Mouse (Mus musculus): ENCODE data around the gene Vasp.

Vasp gene

DNA sequence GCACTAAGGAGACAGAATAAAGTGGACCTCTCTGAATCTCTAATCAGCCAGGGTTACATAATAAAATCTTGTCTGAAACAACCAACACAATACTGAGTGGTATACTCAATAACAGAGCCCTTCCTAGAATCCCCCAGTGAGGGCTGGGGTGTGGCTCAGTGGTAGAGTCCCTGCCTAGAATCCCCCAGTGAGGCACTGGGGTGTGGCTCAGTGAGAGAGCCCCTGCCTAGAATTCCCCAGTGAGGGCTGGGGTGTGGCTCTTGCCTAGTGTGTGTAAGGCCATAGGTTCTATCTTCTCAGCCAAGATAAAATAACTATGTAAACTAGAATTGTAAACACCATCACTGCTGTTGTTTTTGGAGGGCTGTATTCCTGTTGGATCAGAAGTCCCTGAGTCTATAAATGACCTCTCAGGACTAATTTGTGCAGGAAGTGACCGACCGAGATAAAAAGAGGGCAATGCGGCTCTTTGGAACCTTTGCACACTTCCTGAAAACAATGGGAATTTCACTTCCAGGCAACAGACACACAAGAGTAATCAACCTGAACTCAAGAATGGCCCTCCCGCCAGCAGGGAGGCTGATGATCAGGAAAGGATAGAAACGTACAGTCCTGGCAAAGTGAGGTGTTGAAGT lies 60.5 kb downstream of the Vasp start:
- DNase-seq (ENCODE audit: low read depth, low spot score) = no peak

DNA sequence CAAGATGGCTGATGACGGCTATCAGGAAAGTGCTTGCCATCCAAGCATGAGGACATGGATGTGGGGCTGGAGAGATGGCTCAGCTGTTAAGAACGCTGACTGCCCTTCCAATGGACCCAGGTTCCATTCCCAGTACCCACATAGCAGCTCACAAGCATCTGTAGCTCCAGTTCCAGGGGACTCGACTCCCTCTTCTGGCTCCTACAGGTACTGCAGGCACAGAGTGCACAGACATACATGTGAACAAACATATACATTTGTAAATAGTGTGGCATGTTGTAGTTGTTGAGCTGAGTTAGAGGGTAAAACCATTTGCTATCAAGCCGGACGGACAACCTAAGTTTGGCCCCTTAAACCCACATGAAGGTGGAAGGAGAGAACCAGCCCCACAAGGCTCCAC lies 61.6 kb downstream of the Vasp start:
- peak; percentile 49 for DNase-seq (ENCODE audit: low read depth, low spot score)

DNA sequence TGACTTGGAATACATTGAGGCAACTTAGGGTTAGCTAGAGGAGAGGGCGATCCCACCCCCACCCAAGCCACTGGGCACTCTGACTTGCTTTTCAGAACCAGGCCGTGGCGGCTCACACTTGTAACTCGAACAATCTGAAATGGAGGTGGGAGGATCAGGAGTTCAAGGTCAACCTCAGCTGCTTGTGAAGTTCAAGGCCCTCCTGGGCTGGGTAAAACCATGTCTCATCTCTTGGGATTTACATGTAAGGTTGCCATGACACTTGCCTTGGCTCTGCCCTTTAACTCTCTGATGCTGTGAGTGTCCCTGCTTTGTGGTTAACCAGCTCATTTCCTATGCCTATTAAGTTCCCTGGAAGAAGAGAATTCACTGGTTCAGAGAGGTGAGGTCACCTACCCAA lies 62.1 kb downstream of the Vasp start:
- no peak for DNase-seq (ENCODE audit: low read depth, low spot score)

DNA sequence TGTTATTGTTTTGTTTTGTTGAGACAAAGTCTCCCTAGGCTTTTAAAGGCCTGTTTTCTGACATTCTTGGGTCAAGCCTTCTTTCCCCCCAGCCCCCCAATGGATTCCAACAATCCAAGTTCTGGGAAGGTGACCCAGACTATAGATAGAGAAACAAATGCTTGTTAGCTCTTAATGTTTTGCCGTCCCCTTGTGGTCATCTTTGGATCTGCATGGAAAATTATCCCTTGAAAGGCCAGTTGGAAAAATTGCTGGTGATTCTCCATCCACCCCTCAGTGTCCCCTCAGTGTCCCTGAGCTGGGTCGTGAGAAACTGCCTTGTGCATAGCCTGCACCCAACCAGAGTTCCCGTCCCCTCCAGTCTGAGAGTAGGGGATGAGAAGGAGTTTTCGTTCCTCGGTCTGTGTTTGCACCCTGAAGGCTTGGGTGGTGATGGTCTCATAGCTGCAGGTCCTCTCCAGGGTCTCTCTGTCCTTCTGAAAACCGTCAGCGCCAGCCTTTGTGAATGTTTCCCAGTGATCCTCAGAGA lies 62.6 kb downstream of the Vasp start:
- no peak for DNase-seq (ENCODE audit: low read depth, low spot score)

DNA sequence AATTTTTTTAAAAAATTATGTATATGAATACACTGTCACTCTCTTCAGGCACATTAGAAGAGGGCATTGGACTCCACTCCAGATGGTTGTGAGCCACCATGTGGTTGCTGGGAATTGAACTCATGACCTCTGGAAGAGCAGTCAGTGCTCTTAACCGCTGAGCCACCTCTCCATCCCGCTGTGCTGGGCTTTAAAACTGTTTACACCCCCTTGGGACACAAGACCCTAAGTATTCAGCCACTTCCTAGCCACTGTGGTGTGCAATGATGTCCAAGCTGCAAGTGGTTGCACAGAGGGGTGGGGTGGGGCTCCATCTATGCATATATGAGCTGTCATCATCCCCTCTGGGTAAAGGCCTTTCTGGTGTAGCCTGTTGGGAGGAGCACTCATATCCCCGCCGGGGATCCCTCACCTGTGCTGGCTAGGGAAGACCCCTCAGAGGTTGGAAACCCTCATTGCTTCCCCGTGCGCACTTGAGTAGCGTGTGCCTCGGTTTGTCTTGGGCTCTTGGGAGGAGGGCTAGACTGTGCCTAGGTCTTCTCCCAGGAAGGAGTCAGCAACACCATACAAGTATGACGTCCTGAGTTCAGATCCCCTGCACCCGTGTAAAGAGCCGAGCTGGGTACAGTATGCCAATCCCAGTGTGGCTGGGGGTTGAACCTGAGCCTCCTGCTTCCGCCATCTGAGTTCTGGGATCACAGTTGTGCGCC lies 63.3 kb downstream of the Vasp start:
- DNase-seq (ENCODE audit: low read depth, low spot score) = no peak

Measured in CD4-positive, CD25-positive, alpha-beta regulatory T cell, adult 2 months (primary cell).